Mouse (Mus musculus): ENCODE measurements around the gene Cask.
A peak's percentile ranks its signal among the peaks of the same experiment; 100 is the strongest.

DNA sequence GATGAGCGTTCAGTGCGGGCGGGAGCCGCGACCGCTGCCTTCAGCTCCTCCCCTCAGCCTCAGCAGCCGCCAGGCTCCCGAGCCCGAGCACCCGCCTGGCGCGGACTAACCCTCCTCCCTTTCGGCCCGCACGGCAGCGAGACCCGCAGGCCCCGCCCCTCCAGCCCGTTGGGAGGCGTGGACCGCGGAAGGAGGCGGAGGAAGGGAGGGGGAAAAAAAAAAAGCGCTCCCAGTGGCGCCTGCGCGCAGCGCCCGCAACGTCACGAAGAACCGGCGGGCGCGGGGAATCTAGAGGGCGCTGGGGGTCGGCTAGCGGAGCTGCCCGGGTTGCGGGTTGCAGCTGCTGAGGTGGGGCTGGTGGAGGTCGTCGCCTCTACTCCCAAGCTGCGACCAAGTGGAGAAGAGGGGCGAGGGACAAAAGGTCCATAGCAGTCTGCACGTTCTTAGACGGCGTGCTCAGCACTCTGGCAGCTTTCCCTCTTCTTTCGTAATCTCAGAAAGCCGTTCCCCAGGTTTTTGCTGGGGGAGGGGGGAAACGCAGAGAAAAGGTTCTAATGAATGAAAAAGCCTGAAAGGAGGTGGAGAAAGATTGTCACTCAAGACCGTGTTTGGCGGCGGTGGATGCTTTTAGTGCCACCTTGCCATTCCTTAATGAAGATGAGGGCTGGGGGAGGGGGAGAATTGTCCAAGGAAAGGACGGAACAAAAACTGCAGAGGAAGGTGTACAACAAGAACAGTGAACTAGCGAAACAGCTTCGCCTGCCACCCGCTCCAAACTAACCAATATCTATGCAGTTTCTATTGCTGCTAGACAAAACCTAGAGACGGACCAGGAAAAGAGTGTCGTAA is 4.3 kb downstream of the Cask start:
- TF ChIP-seq EP300 (IDR thresholded peaks at IDR 0.05; ENCODE audit: low read depth), result no peak
- TF ChIP-seq CTCF (IDR thresholded peaks at IDR 0.05; ENCODE audit: low read depth), result peak; percentile 36
